Mouse (Mus musculus) cerebellum, adult 8-10 months (tissue): ENCODE data around the gene Cdip1.
A peak's percentile ranks its signal among the peaks of the same experiment; 100 is the strongest.
"Not testable (repeated sequence)": the region's sequence is repeated elsewhere in the genome, so short reads cannot be mapped to it uniquely, and the experiment has no call there.

Source experiments
- DNase-seq: peaks from one replicate; pipeline ENCODE4 v3.0.0; 2022

Gene Cdip1

DNA sequence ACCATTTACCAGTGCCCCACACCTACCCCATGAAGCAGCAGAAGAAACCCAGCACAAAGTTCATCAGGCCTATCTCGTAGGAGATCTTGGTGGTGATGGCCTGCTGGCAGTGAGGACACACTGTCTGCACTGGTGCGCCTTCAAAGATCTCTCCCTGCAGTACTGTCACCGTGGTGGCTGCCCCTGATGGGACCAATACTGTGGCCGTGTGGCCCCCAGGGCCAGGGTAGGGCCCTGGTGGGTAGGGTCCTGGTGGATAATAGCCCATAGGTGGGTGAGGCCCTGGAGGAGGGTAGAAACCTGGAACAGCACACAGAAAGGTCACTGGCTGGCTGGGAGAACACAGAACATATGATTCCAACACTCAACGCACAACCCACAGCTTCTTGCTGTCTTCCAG is 21.4 kb downstream of the Cdip1 start:
- no peak for DNase-seq

GRCm38 (mm10) chr16:4767012-4767790 is 22.9 kb downstream of the Cdip1 start:
- no peak for DNase-seq

DNA sequence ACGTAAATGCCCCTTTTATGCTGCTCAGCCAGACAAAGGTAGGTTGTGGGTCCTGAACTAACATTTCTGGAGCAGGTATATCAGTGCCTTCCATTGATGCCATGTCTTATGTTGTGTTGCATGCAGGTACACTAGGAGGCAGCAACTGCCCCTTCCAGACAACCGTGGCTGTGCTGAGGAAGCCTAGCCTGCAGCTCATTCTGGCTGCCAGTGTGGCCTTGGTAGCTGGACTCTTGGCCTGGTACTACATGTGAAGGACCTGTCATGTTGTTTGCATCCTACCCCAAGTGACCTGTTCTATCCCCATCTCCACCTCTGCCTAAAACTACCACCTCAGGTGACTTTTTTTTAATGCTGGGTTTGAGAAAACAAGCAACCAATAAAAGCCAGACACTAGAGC is 24.2 kb downstream of the Cdip1 start:
- DNase-seq: no peak

DNA sequence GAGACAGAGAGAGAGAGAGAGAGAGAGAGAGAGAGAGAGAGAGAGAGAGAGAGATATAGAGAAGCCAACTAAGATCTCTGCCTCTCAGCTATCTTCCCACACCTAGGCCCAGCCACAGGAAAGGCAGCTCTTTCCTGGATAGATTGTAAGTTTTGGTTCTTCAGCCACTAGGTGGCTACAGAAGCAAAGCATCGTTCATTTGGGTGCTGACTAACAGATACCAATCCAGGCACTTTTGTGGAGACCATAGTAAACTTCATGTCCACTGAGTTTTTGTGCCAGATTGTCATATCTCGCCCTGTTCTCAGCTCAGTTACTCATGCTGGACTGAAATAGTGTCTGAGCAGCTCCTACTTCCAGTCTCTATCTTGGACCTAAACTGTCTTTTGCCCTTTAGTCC is 26.8 kb downstream of the Cdip1 start:
- DNase-seq: no peak

GRCm38 (mm10) chr16:4762437-4762836 is 27.7 kb downstream of the Cdip1 start:
- no peak for DNase-seq

- not testable (repeated sequence) for DNase-seq
Observed at GRCm38 (mm10) chr16:4756660-4757335, 33.3 kb downstream of the Cdip1 start.

GRCm38 (mm10) chr16:4754045-4754444 is 36.0 kb downstream of the Cdip1 start:
- no peak for DNase-seq

- DNase-seq: no peak
Observed at GRCm38 (mm10) chr16:4752155-4752554, 37.9 kb downstream of the Cdip1 start.

DNA sequence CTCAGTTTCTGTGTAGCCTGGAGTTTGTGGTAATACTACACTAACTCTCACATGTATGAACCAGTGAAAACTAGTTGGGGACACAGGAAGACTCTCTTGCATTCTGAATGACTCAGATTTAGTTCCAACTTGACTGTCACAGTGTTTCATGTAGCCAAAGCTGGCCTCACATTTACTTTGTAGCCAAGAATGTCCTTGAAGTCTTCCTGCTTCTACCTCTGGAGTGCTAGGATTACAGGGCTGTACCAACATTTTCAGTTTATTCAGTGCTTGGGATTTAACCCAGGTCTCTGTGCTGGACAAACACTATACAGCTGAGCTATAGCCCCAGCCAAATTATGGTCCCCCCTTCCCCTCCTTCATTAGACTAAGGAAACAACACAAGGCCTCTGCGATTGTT is 47.9 kb downstream of the Cdip1 start:
- no peak for DNase-seq

DNA sequence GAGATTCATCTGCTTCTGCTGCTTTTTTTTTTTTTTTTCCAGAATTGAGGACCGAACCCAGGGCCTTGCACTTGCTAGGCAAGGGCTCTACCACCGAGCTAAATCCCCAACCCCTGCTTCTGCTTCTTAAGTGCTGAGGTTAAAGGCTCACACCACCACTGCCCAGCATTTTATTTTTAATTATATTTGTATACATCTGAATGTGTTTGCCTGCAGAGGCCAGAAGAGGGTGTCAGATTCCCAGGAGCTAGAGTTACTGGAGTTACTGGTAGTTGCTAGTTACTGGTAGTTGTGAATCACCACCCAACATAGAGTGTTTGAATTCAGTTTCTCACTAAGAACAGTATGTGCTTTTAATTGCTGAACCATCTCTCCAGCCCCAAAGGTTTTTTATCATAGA is 50.1 kb downstream of the Cdip1 start:
- no peak for DNase-seq

- DNase-seq: no peak
Observed at GRCm38 (mm10) chr16:4736262-4736661, 53.8 kb downstream of the Cdip1 start.

DNA sequence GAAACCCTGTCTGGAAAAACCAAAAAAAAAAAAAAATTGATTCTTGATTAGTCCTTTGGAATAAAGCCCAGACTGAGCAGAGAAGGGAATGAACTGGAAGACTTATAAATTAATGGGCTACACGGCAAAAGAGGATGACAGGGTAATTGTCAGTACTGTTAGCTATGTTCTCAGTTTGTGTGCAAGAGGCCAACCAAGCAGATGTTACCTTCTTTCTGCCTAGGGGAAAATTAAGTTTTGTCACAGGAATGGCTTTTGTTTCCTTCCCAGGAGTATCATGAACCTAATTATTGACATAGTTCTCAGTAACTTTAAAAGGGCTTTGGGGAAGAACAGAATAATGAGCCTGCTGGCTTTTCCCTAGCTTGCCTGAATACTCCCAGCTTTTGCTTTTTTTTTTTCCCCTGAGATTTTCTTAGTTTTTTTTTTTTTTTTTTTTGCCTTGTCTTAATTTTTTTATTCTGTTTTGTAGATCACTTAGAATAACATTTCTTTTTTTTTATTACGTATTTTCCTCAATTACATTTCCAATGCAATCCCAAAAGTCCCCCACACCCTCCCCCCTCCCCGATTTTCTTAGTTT is 59.2 kb downstream of the Cdip1 start:
- DNase-seq: no peak

GRCm38 (mm10) chr16:4727963-4728362 is 62.1 kb downstream of the Cdip1 start:
- DNase-seq: no peak

DNA sequence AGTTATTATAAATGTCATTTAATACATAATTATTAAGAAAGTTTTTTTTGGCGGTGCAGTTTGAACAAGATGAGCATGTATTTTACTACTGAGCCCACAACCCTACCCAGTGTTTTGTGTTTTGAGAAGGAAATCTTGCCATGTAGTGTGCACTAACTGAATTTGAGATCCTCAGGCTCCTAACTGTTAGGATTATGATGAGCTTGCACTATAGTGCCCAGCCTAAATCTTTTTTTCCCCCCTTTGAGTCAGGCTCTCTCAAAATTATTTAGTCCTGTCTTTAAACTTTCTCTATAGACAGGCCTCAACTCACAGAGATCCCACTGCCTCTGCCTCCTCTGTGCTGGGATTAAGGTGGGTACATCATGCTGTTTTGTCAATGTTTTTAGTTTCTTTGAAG is 62.6 kb downstream of the Cdip1 start:
- DNase-seq: no peak

DNA sequence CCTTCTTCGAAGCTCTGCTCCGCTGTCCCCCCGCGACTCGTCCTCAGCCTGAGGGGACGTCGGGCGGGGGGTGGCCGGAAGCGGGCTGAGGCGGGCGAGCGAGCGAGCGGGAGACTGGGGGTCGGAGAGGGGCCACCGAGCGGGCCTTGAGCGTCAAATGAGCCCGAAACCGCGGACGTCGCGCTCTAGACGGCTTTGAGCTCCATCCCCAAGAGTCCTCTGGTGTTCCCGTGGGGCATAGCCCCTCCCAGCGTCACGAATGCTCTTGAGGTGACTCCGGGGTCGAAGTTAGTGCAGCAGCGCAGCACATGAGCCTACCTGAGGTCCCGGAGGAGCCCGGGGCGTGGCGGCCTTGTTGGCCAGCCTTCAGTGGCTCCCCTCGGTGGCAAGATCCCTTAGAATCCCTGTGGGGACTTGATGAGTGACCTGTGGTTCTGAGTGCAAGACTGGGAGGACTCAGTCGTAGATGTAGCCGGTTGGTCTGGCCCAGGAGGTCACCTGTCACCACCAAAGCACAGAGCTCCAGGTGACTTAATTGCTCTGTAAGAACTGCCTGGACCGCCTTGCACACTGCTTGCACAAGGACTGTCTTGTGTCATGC is 63.5 kb downstream of the Cdip1 start:
- DNase-seq: peak; percentile 52

DNA sequence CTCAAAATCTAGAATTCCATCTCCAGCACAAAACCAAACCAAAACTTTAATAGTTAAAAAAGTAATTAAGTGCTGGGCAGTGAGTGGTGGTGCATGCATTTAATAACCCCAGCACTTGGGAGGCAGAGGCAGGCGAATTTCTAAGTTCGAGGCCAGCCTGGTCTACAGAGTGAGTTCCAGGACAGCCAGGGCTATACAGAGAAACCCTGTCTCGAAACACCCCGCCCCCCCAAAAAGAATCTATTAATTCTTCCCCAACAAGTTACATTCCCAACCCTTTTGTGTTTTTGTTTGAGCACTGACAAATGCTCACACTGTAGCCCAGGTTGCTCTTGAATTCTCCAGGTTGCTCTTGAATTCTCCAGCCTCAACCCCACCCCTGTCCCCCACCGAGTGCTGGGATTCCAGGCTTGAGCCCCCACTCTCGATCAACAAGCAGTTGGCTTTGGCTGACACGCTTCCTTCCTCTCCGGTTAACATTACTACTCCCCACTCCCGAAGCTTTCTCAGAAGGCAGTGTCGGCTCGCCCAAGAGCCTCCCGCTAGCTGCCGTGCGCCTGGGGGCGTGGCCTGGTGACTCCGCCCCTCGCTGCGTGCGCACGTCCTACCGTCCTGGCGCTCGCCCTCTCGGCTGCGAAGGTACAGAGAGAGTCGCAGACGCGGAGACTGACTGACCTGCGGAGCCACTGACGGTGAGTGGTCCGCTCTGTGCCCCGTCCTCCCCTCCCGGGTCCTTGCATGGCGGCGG is 64.1 kb downstream of the Cdip1 start, which contains the start of gene Hmox2:
TSS of gene Hmox2 (plus strand) at position 582 of the 748 bp plus-strand sequence.
- peak; percentile 96 for DNase-seq

GRCm38 (mm10) chr16:4725266-4725665 is 64.8 kb downstream of the Cdip1 start:
- no peak for DNase-seq

GRCm38 (mm10) chr16:4722915-4723209 is 67.2 kb downstream of the Cdip1 start:
- no peak for DNase-seq

GRCm38 (mm10) chr16:4722128-4722914 is 67.8 kb downstream of the Cdip1 start:
- no peak for DNase-seq

GRCm38 (mm10) chr16:4718753-4719518 is 71.2 kb downstream of the Cdip1 start, which contains the start of gene Nmral1:
Nmral1 (minus strand) TSS chr16:4719356.
- DNase-seq: peak; percentile 77

DNA sequence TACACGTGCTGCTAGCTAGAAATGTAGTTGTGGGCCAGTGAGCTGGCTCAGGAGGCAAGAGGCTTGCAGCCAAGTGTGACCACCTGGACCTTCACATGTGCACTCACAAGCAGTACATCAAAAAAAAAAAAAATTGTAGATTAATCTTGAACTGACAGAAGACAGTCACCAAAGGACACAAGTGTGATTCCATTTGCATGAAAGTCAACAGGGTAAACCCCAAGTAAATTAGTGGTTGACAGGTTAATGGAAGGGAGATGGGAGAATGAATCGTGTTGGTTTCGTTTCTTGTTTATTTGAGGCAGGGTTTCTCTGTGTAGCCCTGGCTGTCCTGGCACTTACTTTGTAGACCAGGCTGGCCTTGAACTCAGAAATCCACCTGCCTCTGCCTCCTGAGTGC is 72.2 kb downstream of the Cdip1 start:
- DNase-seq: no peak
